Mouse (Mus musculus): ENCODE results near the gene H3f3a. TPM values are rescaled to one million over a fixed set of nuclear protein-coding genes. Genes with fewer than 3 reads are reported as not detected.
A peak's percentile ranks its signal among the peaks of the same experiment; 100 is the strongest.

Gene H3f3a
- 282 and 339 TPM in 2 replicates for polyA plus RNA-seq (2012; rRNA removed)

DNA sequence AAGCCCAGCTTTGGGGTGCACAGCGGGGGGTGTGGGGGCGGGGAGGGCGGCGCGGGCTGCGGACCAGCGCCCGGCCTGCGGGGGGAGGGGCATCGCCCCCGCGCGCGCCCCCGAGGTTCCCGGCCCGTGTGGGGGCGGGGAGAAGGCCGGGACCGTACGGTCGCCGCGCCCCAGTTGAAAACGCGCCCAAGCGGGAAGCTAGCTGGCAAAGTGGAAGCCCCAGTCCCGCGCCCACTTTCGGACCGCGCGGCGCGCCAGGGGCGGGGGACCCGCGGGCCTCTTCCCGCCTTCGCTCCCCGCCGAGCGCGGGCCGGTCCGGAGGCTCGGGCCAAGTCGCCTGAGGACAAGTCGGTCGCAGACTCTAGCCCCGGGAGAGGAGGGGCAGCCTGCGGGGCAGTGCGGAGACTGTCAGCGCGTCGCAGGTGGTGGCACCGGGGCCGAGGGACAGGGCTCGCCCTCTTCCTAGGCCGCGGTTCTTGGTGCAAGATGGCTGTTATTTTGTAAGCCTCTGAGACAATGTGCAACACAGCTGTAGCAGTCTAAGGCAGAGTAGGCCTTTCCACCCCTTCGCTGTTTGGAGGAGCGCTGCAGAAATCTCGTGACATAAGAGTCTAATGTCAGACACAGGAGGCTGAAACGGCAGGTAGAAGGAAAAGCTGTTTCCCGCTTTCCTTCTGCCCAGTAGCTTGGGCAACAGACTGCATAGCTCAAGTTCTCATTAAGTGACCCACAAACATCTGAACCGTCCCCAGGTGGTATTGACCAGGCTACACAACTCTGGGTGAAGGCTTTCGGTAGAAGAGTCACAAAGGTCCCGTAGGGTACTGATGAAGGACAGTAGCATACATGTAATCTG is at the start of gene H3f3a:
H3f3a (minus strand) TSS at position 59 of the 856 bp plus-strand sequence.
- peak within 1 kb of the TSS; percentile 99 for H3K4me3 ChIP-seq (replicated peaks; ENCODE audit: extremely low read depth, low read depth, low read length)
- H3K4me1 ChIP-seq (ENCODE audit: control insufficient read depth, insufficient read depth, low read length) = peaks cover 2% of the 10 kb centered on the region
- 0 out of 2 replicates have a peak, but pooled peaks have one; percentile 3 for TF ChIP-seq POLR2A (IDR thresholded peaks at IDR 0.05; ENCODE audit: borderline replicate concordance, extremely low read depth, low read depth, low read length)
- no peak for TF ChIP-seq CTCF (IDR thresholded peaks at IDR 0.05; ENCODE audit: insufficient read depth, low read length)
- DNase-seq = peak; percentile 90
- WGBS = 3% methylated on average over 60 of the region's 69 CpGs

DNA sequence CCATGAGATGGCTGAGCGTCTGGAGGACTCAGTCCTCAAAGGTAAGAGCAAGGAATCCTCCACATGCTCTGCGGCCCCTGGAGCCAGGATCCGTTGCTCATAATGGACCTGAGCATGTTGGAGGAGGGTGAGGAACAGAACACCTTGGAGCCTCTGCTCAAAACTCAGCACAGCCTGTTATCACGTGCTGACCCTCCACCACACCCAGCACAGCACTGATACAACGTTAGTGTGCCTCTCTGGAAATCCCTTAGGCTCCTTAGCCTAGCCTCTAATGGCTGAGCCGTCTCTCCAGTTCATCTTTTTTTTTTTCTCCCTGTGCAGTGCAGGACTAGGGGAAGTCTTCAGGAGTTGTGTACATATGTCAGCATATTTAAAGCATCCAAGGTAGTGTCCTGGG is 46.3 kb upstream of the H3f3a start:
- H3K4me3 ChIP-seq (replicated peaks; ENCODE audit: extremely low read depth, low read depth, low read length) = no peak overlapping the region
- WGBS = 80% methylated on average over 6 of the region's 6 CpGs
- H3K4me1 ChIP-seq (ENCODE audit: control insufficient read depth, insufficient read depth, low read length) = no peaks in the 10 kb centered on the region
- TF ChIP-seq CTCF (IDR thresholded peaks at IDR 0.05; ENCODE audit: insufficient read depth, low read length) (no peak), POLR2A (IDR thresholded peaks at IDR 0.05; ENCODE audit: borderline replicate concordance, extremely low read depth, low read depth, low read length) (no peak)
- no peak for DNase-seq

DNA sequence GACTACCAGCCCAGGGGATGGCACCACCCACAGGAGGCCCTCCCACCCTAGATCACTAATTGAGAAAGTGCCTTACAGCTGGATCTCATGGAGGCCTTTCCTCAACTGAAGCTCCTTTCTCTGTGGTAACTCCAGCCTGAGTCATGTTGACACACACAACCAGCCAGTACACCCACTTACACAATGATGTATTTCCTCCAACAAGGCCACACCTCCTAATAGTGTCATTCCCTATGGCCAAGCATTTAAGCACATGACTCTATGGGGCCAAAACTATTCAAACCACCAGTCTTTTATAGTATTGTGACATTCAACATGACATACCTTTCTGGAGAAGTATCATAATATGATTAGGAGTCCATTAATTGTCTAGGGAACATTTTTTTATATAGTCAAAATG is 45.0 kb upstream of the H3f3a start:
- Histone ChIP-seq H3K4me3 (replicated peaks; ENCODE audit: extremely low read depth, low read depth, low read length) (no peak overlapping the region), H3K4me1 (ENCODE audit: control insufficient read depth, insufficient read depth, low read length) (no peaks in the 10 kb centered on the region)
- no peak for TF ChIP-seq POLR2A (IDR thresholded peaks at IDR 0.05; ENCODE audit: borderline replicate concordance, extremely low read depth, low read depth, low read length)
- no peak for TF ChIP-seq CTCF (IDR thresholded peaks at IDR 0.05; ENCODE audit: insufficient read depth, low read length)
- no peak for DNase-seq

- under 1% methylated on average over 77 of the region's 77 CpGs for WGBS
- TF ChIP-seq POLR2A (IDR thresholded peaks at IDR 0.05; ENCODE audit: borderline replicate concordance, extremely low read depth, low read depth, low read length) (peak; percentile 99), CTCF (IDR thresholded peaks at IDR 0.05; ENCODE audit: insufficient read depth, low read length) (no peak)
- peaks cover 10% of the 10 kb centered on the region for H3K4me1 ChIP-seq (ENCODE audit: control insufficient read depth, insufficient read depth, low read length)
- peak; percentile 100 for DNase-seq
- peak within 1 kb of the TSS; percentile 94 for H3K4me3 ChIP-seq (replicated peaks; ENCODE audit: extremely low read depth, low read depth, low read length)
These were observed 36.9 kb upstream of the H3f3a start, which contains the start of gene Sde2 for GRCm38 (mm10) chr1:180850316-180851270. TSS of gene Sde2 (plus strand) at chr1:180851127.

GRCm38 (mm10) chr1:180849701-180850301 is 36.1 kb upstream of the H3f3a start:
- TF ChIP-seq POLR2A (IDR thresholded peaks at IDR 0.05; ENCODE audit: borderline replicate concordance, extremely low read depth, low read depth, low read length) (no peak), CTCF (IDR thresholded peaks at IDR 0.05; ENCODE audit: insufficient read depth, low read length) (no peak)
- peak overlapping the region; percentile 61 for H3K4me3 ChIP-seq (replicated peaks; ENCODE audit: extremely low read depth, low read depth, low read length)
- DNase-seq = no peak
- WGBS = 40% methylated on average over 11 of the region's 11 CpGs
- peaks cover 10% of the 10 kb centered on the region for H3K4me1 ChIP-seq (ENCODE audit: control insufficient read depth, insufficient read depth, low read length)

DNA sequence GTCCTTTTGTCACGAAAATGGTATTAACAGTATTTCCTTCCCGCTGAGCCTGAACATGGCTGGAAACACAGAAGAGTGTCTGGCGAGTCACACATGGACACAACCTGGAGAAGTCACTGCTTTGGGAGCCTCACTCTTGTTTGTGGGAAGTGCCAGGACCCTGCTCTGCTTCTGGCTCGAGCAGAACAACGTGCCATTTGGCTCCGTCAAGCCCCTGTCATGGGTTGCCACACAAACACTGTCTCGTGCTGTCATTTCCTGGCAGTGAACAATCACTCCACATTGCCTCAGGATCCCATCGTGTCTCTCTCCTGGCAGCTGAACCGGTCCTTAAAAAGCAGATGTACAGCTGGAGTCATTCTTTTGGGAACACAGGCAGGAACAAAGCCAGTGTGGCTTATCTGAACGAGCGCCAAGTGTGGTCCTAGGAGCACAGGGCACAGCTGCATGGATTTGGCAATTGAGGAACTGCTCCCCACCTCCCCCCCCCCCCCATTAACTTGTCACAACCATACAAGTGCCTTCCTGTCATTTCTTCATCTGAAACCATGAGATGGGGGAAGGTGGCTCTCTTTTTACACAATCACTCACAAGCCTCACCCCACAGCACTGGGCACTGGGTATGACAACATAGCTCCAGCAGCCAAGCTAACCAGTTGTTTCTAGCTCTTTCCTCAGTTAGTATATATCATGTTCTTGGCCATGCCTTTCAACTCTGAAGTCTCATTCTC is 34.9 kb upstream of the H3f3a start:
- peak; percentile 78; the same call in 1 of the 2 replicates for TF ChIP-seq POLR2A (IDR thresholded peaks at IDR 0.05; ENCODE audit: borderline replicate concordance, extremely low read depth, low read depth, low read length)
- TF ChIP-seq CTCF (IDR thresholded peaks at IDR 0.05; ENCODE audit: insufficient read depth, low read length) = no peak
- WGBS = 2% methylated on average over 11 of the region's 11 CpGs
- H3K4me3 ChIP-seq (replicated peaks; ENCODE audit: extremely low read depth, low read depth, low read length) = peak overlapping the region; percentile 43

GRCm38 (mm10) chr1:180848114-180848510 is 34.4 kb upstream of the H3f3a start:
- peak; percentile 64 for DNase-seq
- Histone ChIP-seq H3K4me1 (ENCODE audit: control insufficient read depth, insufficient read depth, low read length) (peaks cover 10% of the 10 kb centered on the region), H3K4me3 (replicated peaks; ENCODE audit: extremely low read depth, low read depth, low read length) (peak overlapping the region; percentile 43)
- 0% methylated on average over 9 of the region's 9 CpGs for WGBS
- TF ChIP-seq CTCF (IDR thresholded peaks at IDR 0.05; ENCODE audit: insufficient read depth, low read length) = no peak
- 0 out of 2 replicates have a peak, but pooled peaks have one; percentile 27 for TF ChIP-seq POLR2A (IDR thresholded peaks at IDR 0.05; ENCODE audit: borderline replicate concordance, extremely low read depth, low read depth, low read length)

More for the DNA sequence above, 34.9 kb upstream of the H3f3a start:
- H3K4me1 ChIP-seq (ENCODE audit: control insufficient read depth, insufficient read depth, low read length) = peaks cover 10% of the 10 kb centered on the region
- peak; percentile 75 for DNase-seq

DNA sequence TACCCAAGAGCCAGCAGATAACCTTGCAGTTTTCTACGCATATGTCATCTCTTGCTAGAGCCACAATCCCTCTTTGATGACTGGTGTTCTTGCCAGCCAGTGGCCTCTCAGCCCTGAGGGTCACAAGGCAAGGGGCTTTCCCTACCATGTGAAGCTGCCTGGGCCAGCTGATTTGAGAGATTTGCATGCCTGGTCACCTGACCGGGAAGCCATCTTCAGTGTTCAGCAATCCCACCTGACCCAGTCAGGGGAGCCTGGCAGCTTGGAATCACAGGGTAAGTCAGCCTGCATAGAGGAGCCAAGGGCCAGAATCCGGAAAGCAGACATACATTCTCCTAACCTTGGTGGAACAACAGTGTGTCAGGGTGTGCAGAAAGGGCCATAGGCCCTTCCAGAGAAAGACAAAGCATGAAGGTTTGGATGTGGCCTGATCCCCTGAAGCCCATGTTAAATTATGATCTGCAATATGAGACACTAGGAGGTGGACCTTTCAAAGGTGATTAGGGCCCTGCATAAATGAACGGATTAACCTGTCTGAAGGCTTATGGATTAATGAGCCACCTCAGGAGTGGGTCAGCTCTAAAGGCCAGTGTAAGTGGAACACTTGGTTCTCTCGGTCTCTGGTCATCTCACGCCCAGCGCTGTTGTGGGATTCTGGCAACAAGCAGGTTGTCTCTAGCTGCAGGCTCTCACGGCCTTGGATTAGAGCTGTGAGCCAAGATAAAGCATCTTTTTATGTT is 28.0 kb upstream of the H3f3a start:
- TF ChIP-seq CTCF (IDR thresholded peaks at IDR 0.05; ENCODE audit: insufficient read depth, low read length) (no peak), POLR2A (IDR thresholded peaks at IDR 0.05; ENCODE audit: borderline replicate concordance, extremely low read depth, low read depth, low read length) (no peak)
- DNase-seq = no peak
- Histone ChIP-seq H3K4me1 (ENCODE audit: control insufficient read depth, insufficient read depth, low read length) (no peaks in the 10 kb centered on the region), H3K4me3 (replicated peaks; ENCODE audit: extremely low read depth, low read depth, low read length) (no peak overlapping the region)
- 83% methylated on average over 8 of the region's 8 CpGs for WGBS
